Mouse (Mus musculus) heart, embryonic 11.5 days (tissue): Measurements from ENCODE around the gene Ckmt1. TPM values are rescaled to one million over a fixed set of nuclear protein-coding genes. Genes with fewer than 3 reads are reported as not detected.
"Not testable (repeated sequence)": the region's sequence is repeated elsewhere in the genome, so short reads cannot be mapped to it uniquely, and the experiment has no call there.

Experiments used
- ATAC-seq: fragments of 200-750 bp; cut with Nextera tagmentation; replicated peaks from 2 replicates; pipeline ENCODE4 v1.8.0; 2017; ENCODE audit warnings: moderate library complexity; ENCODE audit not compliant: insufficient number of reproducible peaks, low FRiP score, low TSS enrichment
- H3K27ac ChIP-seq: fragments of 300-500 bp; sonication (generic); 2 replicates; pipeline ENCODE4 v1.5.1; 2014; ENCODE audit warnings: mild to moderate bottlenecking, low read depth, low read length
- H3K27me3 ChIP-seq: fragments of 300-500 bp; sonication (generic); 2 replicates; pipeline ENCODE4 v1.6.1; 2014; ENCODE audit warnings: mild to moderate bottlenecking, low read length, mixed read lengths; ENCODE audit not compliant: control insufficient read depth, insufficient read depth
- H3K36me3 ChIP-seq: fragments of 300-500 bp; sonication (generic); 2 replicates; pipeline ENCODE4 v1.6.1; 2014; ENCODE audit warnings: mild to moderate bottlenecking, low read length, moderate library complexity, mixed read lengths; ENCODE audit not compliant: control insufficient read depth, insufficient read depth
- H3K4me1 ChIP-seq: fragments of 300-500 bp; sonication (generic); 2 replicates; pipeline ENCODE4 v1.6.1; 2014; ENCODE audit warnings: low read length; ENCODE audit not compliant: control insufficient read depth, insufficient read depth
- H3K4me2 ChIP-seq: fragments of 300-500 bp; sonication (generic); 2 replicates; pipeline ENCODE4 v1.6.1; 2014; ENCODE audit warnings: mild to moderate bottlenecking, moderate library complexity
- H3K4me3 ChIP-seq: fragments of 300-500 bp; sonication (generic); 2 replicates; pipeline ENCODE4 v1.5.1; 2014; ENCODE audit warnings: low read depth, low read length
- H3K9ac ChIP-seq: fragments of 300-500 bp; sonication (generic); 2 replicates; pipeline ENCODE4 v1.6.1; 2014; ENCODE audit warnings: mild to moderate bottlenecking, low read depth, low read length, moderate library complexity
- H3K9me3 ChIP-seq: fragments of 300-500 bp; sonication (generic); replicated peaks from 2 replicates; pipeline ENCODE4 v1.6.1; 2016; ENCODE audit warnings: low read length; ENCODE audit not compliant: control insufficient read depth
- WGBS: fragments of 180-500 bp; shearing (Covaris S2); extraction: QIAGEN DNeasy Blood & Tissue Kit; methylation state at CpG from one replicate; pipeline ENCODE4 v1.1.7; 2014; ENCODE audit not compliant: insufficient replicate concordance; 5-methylcytosine and 5-hydroxymethylcytosine counted together
- polyA plus RNA-seq: library from polyadenylated mRNA; unstranded; fragments of >200 nt; fragmentation: Nextera tagmentation; extraction: Ambion mirVana; gene quantifications from 2 replicates; pipeline ENCODE4 v1.2.1, GENCODE M21; 2014

Gene Ckmt1
- polyA plus RNA-seq, 1 experiment from 2014 or later = 1.3 TPM

DNA sequence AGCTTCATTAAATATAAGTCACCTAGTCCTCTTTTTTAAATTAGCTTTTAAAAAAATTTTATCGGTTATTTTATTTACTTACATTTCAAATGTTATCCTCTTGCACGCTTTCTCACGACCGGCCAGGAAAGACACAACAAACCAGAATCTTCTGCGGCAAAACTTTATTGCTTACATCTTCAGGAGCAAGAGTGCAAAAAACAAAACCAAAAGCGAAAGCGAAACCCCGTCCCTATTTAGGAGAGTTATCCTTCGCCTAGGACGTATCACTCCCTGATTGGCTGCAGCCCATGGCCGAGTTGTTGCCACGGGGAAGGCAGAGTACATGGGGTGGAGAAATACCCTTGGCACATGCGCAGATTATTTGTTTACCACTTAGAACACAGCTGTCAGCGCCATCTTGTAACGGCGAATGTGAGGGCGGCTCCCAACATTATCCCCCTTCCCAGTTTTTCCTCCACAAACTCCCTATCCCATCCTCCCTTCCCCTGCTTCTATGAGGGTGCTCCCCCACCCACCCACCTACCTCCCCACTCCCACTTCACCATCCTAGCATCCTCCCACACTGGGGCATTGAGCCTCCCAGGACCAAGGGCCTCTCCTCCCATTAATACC is 29.6 kb downstream of the Ckmt1 start, which contains the start of gene Strc:
Strc (minus strand) TSS at position 208 of the 615 bp plus-strand sequence.
- 87% methylated on average over 14 of the region's 17 CpGs for WGBS
- not testable (repeated sequence) for H3K27me3 ChIP-seq, H3K9ac ChIP-seq, H3K4me1 ChIP-seq, H3K4me2 ChIP-seq, H3K4me3 ChIP-seq, ATAC-seq, H3K9me3 ChIP-seq, H3K36me3 ChIP-seq, H3K27ac ChIP-seq

DNA sequence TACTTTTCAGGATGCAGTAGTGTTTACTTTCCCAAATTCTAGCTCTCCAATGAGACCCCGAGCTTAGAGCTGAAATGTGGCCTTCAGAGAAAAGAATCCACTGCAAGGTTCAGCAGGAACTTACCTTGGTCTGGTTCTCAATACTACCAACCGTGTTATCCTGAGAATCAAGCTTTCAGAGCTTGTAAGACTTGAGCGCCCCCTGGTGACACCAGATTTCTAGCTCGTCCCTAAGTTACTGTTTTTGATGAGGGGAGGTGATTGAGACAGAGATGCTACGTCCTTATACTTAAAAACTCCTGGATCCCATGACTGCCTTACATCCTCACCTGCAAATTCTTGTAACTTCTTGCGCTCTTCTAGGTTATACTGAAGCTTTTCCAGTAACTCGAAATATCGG is 39.1 kb downstream of the Ckmt1 start:
- no peak overlapping the region for H3K4me2 ChIP-seq
- no peaks in the 10 kb centered on the region for H3K9me3 ChIP-seq
- no peaks in the 10 kb centered on the region for H3K4me1 ChIP-seq
- no peak overlapping the region for H3K4me3 ChIP-seq
- H3K36me3 ChIP-seq = no peaks in the 10 kb centered on the region
- no peak overlapping the region for H3K9ac ChIP-seq
- H3K27ac ChIP-seq = no peak overlapping the region
- no peak for ATAC-seq
- no peaks in the 10 kb centered on the region for H3K27me3 ChIP-seq
- WGBS = 12% methylated on average over 8 of the region's 8 CpGs

DNA sequence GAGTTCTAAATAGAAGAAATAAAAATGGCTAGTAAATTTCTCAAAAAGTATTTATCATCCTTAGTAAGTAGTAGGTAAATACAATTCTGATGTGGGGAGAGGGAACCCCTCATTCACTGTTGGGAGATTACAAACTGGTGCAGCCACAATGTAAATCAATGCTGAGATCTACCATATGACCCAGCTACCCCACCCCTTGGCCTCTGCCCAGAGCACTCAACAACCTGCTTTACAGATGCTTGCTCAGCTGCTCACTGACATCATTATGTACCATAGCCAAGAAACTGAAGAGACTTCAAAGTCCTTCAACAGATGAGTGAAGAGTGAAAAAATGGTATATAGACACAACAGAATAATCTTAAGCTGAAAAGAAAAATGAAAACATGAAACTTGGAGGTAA is 45.8 kb downstream of the Ckmt1 start:
- no peak overlapping the region for H3K9ac ChIP-seq
- H3K36me3 ChIP-seq = no peaks in the 10 kb centered on the region
- ATAC-seq = no peak
- no peaks in the 10 kb centered on the region for H3K9me3 ChIP-seq
- H3K27ac ChIP-seq = no peak overlapping the region
- H3K4me3 ChIP-seq = no peak overlapping the region
- no peaks in the 10 kb centered on the region for H3K27me3 ChIP-seq
- H3K4me2 ChIP-seq = no peak overlapping the region
- H3K4me1 ChIP-seq = no peaks in the 10 kb centered on the region

DNA sequence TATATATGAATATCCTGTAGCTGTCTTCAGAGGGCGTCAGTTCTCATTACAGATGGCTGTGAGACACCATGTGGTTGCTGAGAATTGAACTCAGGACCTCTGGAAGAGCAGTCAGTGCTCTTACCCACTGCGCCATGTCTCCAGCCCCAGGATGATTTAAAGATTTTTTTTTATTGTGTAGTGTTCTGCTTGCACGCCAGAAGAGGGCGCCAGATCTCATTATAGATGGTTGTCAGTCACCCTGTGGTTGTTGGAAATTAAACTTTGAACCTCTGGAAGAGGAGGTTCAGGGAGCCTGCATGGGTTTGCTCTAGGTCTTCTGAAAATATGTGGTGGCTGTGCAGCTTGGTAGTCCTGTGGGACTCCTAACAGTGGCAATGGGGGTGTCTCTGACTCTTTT is 50.6 kb downstream of the Ckmt1 start:
- no peak overlapping the region for H3K9ac ChIP-seq
- no peak overlapping the region for H3K4me3 ChIP-seq
- H3K9me3 ChIP-seq = no peaks in the 10 kb centered on the region
- WGBS = 39% methylated on average over 4 of the region's 4 CpGs
- ATAC-seq = no peak
- H3K4me2 ChIP-seq = no peak overlapping the region
- no peaks in the 10 kb centered on the region for H3K36me3 ChIP-seq
- no peaks in the 10 kb centered on the region for H3K27me3 ChIP-seq
- no peaks in the 10 kb centered on the region for H3K4me1 ChIP-seq
- no peak overlapping the region for H3K27ac ChIP-seq

DNA sequence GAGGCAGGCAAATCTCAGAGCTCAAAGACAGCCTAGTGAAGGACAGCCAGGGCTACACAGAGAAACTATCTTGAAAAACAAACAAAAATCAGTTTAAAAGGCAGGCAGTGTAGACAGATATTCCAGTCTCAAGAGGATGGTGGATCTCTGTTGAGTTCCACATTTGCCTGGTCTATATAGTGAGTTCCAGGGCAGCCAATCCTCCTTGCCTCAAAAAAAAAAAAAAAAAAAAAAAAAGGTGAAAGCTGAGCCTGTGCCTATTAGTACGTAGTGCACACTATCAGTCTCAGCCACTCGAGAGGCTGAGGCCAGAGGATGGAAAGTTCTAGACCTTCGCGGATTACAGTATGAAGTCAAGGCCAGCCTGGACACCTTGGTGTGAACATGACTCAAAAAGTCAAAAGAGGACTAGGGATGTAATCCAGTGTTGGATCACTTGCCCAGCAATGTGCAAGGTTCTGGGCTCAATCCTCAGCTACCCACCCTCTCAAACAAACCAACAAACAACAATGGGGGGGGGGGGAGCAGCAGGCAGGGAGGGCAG is 55.4 kb downstream of the Ckmt1 start:
- H3K36me3 ChIP-seq = no peaks in the 10 kb centered on the region
- 9% methylated on average over 4 of the region's 4 CpGs for WGBS
- H3K4me3 ChIP-seq = peak overlapping the region; percentile 97
- no peaks in the 10 kb centered on the region for H3K9me3 ChIP-seq
- 0 out of 2 replicates have a peak, but pooled peaks have one; percentile 1 for ATAC-seq
- no peaks in the 10 kb centered on the region for H3K27me3 ChIP-seq
- peak overlapping the region; percentile 84 for H3K9ac ChIP-seq
- peak overlapping the region; percentile 79 for H3K4me2 ChIP-seq
- peaks cover 16% of the 10 kb centered on the region for H3K4me1 ChIP-seq
- peak overlapping the region; percentile 99 for H3K27ac ChIP-seq

Other genes starting within 250 kb of the Ckmt1 start
- gene Tgm7, start 247.9 kb upstream of the Ckmt1 start, polyA plus RNA-seq = not detected in 2 replicates
- 14.3 and 14.6 TPM in 2 replicates for gene Adal, start 217.3 kb upstream of the Ckmt1 start, polyA plus RNA-seq
- 14.0 and 17.6 TPM in 2 replicates for gene Lcmt2, start 217.1 kb upstream of the Ckmt1 start, polyA plus RNA-seq
- gene Tubgcp4, start 187.1 kb upstream of the Ckmt1 start, polyA plus RNA-seq = 41.0 and 44.9 TPM in 2 replicates
- gene Zscan29, start 186.6 kb upstream of the Ckmt1 start, polyA plus RNA-seq = 6.3 and 8.2 TPM in 2 replicates
- gene Trp53bp1, start 86.3 kb upstream of the Ckmt1 start, polyA plus RNA-seq = 60.1 and 63.5 TPM in 2 replicates
- gene Map1a, start 68.1 kb upstream of the Ckmt1 start, polyA plus RNA-seq = 4.0 and 6.6 TPM in 2 replicates
- gene Ppip5k1, start 2.3 kb upstream of the Ckmt1 start, polyA plus RNA-seq = 10.8 and 11.5 TPM in 2 replicates
- gene Strc, start 29.5 kb downstream of the Ckmt1 start, polyA plus RNA-seq = 0.03 TPM in 1 of 2 replicates, not detected in the other
- 489 and 639 TPM in 2 replicates for gene Pdia3, start 56.1 kb downstream of the Ckmt1 start, polyA plus RNA-seq
- 2.7 and 3.4 TPM in 2 replicates for gene Catsper2, start 56.1 kb downstream of the Ckmt1 start, polyA plus RNA-seq
- 1.6 and 2.4 TPM in 2 replicates for gene Ell3, start 86.6 kb downstream of the Ckmt1 start, polyA plus RNA-seq
- gene Serf2, start 91.5 kb downstream of the Ckmt1 start, polyA plus RNA-seq = 603 and 608 TPM in 2 replicates
- gene Hypk, start 95.6 kb downstream of the Ckmt1 start, polyA plus RNA-seq = 118 and 124 TPM in 2 replicates
- 0.07 TPM in 1 of 2 replicates, not detected in the other for gene Serinc4, start 99.1 kb downstream of the Ckmt1 start, polyA plus RNA-seq
- gene Mfap1b, start 116.4 kb downstream of the Ckmt1 start, polyA plus RNA-seq = 45.0 and 48.8 TPM in 2 replicates
- 19.2 and 20.6 TPM in 2 replicates for gene Mfap1a, start 149.0 kb downstream of the Ckmt1 start, polyA plus RNA-seq
- 7.1 and 10.0 TPM in 2 replicates for gene Wdr76, start 149.0 kb downstream of the Ckmt1 start, polyA plus RNA-seq